Mouse (Mus musculus): ENCODE results near the gene Tnfrsf1b. TPM values are rescaled to one million over a fixed set of nuclear protein-coding genes. Genes with fewer than 3 reads are reported as not detected.

Tnfrsf1b gene
- total RNA-seq, 2 experiments from 2014 or later: 4.4 to 5.8 TPM

DNA sequence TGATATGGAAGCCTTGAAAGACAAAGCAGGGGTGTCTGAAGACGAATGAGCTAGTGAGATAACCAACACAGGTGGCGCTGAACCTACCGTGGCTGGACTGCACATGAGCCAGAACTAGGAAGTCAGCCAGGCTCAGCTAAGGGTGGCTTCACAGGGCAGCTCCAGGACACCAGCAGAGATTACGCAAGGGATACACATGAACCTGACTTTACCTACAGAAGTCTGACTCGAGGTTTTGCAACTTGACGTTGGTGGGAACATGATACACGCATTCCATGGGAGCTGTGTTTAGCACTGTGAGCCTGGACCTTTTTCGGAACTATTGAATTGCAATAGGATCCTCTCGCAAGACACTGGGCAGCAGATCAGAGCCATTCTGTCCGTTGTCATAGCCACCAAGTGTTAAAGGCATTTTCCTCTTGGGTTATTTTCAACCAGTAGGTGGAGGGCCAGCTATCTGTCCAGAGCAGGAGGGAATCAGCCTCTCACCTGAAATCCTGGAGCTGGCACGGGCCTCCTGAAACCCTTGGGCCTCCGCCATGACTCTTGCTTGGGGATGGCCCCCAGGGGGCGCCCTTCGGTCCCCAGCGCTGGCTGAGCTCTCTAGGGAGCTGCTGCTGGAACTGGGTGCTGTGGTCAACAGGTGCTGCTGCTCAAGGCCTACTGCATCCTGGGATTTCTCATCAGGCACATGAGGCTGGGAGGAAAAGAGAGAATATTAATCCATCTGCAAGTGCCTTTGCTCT lies 27.3 kb downstream of the Tnfrsf1b start:
- DNase-seq: peak; percentile 56

DNA sequence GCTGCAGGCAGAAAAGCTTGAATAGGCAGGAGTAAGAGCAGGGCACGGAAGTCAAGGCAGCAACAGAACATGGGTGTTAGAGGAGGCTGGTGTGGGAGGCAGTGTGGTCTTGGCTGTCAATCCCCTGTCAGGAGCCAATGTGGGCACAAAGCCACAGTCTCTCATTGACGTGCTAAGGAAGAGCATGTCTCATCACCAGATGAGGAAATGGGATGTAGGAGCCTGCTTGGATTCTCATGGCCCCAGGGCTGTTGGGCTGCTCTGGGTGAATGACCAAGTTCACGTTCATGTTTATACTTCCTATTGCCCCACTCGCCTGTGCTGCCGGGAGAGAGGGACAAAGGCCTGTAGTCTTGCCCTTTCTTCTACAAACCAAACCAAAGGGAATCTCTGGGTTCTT lies 28.8 kb downstream of the Tnfrsf1b start:
- DNase-seq: peak; percentile 33

DNA sequence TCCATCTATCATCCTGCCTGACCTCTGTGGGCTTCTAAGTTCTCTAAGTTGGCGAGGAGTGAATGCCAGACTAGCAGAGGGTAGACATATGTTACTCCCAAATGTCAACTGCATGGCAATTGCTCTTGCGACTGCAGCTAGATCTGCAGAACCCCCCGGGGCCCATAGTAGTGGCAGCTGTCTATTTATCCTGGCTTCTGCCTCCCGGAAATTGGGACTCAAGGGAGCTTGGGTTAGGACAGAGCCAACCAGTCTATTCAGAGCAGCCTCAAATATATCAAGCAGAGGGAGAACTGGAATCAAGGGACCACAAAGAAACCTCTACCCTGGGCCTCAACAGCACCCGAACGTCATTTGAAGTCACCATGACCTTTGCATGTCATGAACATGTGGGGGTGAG lies 29.6 kb downstream of the Tnfrsf1b start:
- no peak for DNase-seq

DNA sequence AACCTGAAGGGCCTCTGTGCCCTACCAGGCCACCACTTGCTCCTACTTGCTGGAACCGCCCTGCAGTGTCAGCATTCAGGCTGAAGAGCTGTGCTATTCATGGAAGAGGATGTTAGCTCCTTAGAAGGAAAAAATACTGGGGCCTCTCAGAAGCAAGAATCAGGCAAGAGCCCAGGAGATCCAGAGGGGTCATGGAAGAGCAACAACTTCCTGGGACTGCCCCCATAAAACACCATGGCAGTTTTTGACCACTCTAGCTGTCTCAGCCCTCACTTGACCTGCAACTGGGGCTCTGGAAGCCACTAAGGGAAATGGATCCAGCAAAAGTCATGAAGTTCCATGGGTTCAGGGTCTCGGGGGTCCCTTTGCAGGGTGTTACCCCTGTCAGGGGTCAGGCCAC lies 31.3 kb downstream of the Tnfrsf1b start:
- no peak for DNase-seq

DNA sequence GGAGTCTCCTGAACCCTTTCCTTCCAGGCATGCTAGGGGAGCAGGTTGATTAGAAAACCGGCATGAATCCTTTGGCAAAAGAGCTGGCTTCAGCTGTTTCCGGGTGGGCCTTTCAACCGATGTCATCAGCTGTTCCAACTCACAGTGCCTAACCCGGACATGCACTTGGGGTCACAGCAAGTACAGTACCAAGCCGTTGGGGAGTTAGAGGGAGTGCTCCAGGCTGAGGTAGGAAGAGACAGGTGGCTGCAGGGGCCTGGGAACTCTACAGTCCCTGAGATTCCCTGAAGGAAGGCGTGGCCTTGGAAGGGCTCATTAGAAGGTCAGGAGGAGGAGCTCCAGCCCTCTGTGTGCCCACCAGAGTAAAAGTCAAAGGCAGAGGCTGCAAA lies 31.9 kb downstream of the Tnfrsf1b start:
- no peak for DNase-seq

DNA sequence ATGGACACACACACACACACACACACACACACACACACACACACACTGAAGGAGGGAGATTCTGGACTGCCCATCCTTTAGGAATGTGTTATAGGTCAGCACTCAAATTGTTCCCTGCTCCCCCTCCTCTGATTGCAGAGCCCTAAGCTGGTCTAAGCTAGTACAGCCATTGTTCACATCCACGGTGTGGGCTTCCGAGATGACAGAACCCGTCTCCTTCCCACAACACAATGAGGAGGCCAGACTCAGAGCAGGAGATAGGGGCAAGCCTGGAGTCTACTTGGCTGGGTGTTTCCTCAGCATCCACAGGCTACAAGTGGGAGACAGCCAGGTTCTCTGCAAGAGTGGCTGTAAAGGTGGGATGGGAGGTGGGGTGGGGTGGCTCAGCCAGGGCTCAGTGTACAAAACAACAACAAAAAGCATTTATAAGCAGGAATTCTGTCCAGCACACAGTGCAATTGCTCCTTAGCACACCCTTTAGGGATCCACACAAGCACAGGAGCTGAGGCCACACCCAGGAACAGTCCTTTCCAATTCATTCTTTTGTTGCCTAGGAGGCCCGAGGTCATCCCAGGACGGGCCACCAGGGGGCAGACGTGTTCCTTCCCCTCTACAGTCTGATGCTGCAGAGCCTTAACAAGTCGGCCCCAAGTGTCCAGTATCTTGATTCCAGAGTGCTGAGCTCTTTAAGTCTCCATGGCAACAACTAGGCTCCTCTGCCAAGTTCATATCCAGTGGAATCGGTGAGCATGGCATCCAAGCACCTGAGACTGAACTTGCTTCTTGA lies 32.5 kb downstream of the Tnfrsf1b start:
- peak; percentile 98 for DNase-seq

DNA sequence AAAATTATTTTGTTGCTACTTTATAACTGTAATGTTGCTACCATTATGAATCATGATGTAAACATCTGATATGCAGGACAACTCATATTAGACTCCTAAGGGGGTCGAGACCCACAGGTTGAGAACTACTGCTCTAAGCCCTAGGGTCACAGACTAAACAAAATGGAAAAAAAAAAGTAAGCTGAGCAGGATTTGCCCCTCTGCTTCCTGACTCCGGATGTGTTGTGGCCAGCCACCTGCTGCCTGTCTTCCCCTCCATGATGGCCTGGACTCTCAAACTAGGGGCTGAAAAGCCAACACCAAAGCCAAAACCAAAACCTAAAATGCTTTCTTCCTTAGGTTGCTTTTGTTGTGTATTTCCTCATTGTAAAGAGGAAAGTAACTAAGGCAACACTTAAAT lies 35.6 kb downstream of the Tnfrsf1b start:
- DNase-seq: no peak

DNA sequence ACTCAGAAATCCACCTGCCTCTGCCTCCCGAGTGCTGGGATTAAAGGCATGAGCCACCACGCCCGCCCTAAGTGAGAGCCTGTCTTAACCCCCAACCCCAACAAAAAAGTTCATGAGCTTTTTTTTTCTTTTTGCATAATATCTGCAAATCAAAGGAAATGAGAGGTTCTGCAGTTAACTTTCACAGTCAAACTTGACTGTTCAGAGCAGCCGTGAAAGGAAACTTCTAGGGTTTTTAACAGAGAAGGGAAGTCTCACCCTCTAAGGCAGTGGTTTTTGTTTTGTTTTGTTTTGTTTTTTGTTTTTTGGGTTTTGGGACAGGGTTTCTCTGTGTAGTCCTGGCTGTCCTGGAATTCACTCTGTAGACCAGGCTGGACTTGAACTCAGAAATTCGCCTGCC lies 36.1 kb downstream of the Tnfrsf1b start:
- no peak for DNase-seq

DNA sequence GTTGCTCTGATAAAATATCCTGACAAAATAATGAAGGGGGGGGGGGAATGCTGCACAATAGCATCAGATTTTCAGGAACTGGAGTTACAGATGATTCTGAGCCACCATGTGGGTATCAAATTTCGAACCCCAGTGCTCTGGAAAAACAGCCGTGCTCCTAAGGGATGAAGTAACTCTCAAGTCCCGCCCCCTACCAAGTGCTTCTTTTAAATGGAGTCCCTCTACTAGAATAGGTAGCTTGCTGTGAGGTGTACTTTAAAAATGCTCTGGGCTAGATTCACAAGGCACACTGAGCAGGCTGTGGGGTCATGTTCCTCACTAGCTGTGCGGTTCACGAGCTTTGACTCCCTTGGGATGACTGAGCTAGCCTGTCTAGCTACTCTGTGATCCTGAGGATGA lies 37.0 kb downstream of the Tnfrsf1b start:
- no peak for DNase-seq

DNA sequence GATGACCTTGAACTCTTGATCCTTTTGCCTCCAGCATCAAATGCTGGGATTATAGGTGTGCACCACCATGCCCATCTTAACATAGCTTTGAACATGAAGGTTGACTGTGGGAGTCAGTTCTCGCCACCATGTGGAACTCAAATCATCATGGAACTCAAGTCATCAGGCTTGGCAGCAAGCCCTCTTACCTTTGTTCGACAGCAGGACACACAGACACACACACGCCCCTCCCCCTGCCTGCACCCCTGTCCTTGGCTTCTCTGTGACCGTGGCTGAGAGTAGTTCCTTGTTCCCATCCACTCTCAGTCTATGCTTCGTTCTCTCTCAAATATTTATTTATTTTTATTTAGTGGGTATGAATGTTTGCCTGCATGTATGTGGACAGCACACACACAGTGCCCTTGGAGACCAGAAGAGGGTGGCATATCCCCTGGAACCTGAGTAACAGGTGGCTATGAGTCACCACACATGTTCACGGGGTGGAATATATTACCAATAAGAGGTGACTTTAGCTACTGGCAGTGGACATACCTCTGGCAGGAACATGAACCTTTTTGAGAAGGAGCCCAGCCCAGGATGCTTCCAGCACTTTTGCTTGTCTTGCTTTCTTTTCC lies 37.5 kb downstream of the Tnfrsf1b start:
- DNase-seq: no peak

DNA sequence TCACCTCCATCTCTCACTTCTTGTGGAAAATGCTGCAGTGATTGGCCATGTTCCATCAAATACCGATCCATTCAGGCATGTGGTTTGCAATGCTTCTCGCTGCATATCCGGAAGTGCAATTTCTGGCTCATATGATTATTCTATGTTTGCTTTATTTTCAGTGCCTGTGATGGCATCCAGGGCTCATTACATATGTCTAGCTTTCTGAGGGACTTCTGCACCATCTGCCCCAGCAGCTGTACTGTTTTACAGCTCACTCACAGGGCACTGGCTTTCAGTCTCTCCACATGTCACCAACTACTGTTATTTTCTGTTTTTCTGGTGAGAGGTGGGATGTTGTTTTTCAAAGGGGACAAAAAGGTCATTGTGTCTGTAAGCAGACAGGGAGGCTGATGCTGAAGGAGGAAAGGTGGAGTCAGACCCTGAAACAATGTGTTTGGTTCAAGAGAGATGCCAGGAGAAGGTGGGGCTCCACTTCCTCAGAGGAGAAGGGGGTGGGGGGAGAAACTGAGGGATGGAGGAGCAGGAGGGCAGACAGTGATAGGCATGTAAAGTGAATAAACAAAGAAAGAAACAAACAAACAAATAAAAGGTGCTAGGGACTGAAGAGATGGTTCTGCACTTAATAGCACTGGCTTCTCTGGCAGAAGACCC lies 38.8 kb downstream of the Tnfrsf1b start:
- DNase-seq: no peak

DNA sequence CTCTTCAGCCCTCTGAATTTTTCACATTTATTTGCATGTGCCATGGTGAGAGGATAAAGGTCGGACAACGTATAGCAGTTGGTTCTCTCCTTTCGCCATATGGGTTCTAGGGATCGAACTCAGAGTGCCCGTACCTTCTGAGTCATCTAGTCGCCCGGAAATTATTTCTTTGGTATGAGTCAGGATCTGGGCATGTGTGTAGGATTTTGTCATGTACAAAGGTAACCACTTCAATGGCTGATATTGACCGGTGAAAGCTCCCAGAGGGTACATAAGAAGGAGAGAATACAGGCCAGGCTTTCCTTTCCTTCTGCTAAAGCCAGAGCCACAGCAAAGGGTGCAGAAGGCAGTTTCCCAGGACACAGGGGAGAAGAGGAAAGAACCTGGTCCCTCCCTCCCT lies 41.9 kb downstream of the Tnfrsf1b start:
- DNase-seq: no peak

DNA sequence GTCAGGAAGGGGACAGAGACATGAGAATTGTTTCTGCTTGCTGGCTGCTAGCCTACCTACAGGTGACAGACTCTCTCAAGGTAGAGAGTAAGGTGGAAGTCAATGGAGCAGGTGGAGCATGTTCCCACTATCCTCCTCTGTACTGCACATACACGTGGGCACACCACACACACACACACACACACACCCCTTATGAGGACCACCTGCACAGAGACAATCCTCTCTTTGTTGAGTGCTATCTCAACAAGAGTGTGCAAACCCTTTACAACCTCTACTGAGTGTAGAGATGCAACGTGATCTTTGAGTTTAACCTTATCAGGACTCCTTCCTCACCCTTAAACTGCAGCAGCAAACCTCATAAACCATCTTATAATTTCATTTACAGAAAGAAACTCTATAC lies 43.4 kb downstream of the Tnfrsf1b start:
- DNase-seq: no peak

DNA sequence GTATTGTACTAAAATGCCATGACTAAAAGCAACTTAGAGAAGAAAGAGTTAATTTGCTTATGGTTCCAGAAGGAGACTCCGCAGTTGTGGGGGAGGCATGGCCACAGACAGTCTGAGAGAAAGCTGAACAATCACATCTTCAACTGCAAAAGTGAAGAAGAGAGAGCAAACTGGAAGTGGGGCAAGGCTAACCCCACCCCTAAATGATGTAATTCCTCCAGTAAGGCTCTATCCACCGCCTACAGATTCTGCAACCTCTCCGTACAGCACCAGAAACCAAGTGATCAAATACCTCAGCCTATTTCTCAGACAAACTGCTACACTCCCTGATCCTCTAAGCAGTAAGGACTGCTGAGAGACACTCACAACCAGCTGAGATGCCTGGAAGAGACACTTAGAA lies 45.2 kb downstream of the Tnfrsf1b start:
- no peak for DNase-seq

DNA sequence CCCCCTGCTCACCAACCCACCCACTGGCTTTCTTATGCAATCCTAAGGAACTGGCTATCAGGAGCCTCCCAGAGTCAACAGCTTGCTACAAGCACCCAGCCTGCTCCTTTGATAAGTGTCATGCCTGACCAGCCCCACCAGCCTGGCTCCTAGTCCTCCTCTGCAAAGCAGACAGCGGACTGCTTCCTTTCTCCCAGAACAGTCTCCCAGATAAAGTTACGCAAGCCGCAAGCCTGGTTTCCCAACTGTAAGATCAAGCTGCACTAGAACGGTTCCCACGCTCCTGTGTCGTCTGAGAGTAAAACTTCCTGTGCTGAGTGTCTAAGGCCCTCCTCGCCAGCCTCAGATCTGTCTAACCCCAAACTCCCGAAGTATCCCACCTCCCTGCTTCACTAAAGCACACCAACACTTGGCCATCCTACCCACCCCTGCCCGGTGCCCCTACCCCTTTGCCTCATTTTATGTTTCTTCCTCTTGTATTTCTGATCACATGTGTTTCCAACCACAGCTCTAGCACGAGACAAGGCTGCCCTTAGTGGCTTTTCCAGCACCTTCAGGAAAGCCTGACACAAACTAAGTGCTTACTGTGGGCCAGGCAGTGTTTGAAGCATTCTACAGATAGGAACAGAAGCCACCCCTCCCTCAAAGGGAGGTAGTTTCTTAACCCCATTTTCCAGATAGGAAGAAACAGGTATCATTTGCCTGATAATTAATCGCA lies 46.5 kb downstream of the Tnfrsf1b start:
- no peak for DNase-seq

DNA sequence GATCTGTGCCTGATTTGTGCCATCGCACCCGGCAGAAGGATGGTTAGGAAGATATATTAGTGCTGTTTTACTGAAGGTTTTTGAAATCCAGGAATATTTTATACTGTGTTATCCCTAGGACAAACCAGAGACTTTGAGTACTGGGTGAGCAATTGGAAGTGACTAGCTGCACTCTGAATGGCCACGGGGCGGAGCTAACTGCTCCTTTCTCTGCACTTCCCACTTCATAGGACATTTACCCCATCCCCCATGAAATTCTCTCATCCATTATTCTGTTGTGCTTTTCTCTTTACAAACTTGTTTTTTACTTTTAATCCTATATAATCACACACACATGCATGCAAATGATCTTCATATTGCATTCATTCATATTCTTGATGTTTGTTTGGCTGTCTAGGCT lies 50.1 kb downstream of the Tnfrsf1b start:
- no peak for DNase-seq

DNA sequence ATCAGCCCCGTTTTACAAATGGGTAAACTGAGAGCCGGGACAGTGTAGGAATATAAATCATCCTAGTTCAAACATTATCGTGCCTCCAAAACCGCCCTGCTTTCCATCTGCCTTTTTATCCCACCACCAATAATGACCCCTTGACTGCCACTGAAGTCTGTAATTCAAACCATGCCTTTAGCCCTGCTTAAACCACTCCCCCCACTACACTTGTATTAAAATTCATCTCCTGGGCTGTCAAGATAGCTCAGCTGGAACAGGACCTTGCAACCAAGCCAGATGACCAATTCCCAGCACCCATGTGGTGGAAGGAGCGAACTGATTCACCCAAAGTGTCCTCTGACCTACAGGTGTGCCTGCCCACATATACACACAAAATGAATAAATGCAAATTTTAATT lies 51.5 kb downstream of the Tnfrsf1b start:
- DNase-seq: no peak

DNA sequence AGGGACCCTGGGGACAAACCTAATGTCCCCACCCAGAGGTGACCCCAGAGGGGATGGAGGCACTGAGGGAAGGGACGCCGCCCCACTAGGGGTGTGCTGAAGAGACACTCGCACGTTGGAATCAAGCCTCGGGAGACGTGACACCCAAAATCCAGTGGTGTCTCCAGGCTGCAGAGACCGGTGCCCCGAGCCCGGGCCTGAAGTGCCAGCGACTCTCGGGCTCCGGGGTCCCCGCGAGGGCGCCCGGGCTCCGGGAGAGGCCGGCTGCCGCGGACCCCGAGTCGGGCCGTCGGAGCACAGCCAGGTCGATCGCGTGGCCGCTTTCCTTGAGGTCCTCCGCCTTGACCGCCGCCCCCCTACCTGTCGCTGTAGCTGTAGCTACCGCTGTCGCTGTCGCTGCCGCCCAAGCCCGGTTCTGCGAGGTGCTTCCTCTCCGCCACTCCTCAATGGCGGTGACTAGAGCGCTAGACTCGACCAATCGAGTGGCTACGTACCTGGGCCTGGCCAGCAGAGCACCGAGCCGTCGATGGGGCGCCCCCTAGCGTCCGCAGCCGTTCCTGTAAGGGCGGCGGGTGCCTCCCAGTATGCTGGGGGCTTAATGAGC lies 52.0 kb downstream of the Tnfrsf1b start, which contains the start of gene Vps13d:
TSS of gene Vps13d (minus strand) at position 447 of the 604 bp plus-strand sequence.
- peak; percentile 97 for DNase-seq

DNA sequence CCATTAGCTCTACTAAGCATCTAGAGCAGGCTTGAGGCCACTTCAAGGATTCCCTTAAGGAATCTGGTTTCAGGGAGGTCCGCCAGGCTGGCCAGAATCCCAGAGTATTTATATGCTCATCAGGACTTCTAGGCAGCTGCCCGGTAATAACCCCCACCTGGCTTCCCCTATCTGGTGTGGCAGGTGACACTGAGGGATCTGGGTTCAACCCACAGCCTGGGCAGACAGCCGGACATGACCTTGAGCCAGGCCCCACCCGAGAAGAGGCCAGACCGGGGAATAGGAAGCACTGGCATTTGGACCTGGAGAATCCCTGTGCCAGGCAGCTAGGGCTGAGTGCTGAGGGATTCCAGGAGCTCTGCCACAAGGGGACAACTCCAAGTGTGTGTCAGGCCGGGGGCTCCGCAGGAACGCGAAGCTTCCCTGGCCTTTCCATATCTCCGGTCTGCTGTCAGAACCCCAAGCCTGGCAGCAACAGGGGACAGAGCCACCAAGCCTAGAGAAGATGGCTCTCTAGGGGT lies 52.6 kb downstream of the Tnfrsf1b start:
- peak; percentile 75 for DNase-seq

DNA sequence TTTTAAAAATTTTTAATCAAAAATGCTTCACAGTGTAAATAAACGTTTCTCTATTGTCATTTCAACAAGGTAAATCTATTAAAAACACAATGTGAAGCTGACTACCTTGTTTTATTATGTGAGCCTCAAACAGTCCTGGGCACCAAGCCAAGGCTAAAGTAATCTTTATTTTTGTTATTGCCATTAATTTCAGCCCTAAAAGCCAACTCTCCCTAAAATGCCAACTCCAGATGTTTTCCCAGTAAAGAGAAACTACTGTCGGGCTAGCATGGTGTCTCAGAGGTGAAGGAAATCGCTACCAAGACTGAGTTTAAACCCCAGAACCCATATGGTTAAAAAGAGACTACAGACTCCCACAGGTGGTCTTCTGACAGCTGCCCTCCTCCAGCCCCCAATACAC lies 53.3 kb downstream of the Tnfrsf1b start:
- DNase-seq: no peak

DNA sequence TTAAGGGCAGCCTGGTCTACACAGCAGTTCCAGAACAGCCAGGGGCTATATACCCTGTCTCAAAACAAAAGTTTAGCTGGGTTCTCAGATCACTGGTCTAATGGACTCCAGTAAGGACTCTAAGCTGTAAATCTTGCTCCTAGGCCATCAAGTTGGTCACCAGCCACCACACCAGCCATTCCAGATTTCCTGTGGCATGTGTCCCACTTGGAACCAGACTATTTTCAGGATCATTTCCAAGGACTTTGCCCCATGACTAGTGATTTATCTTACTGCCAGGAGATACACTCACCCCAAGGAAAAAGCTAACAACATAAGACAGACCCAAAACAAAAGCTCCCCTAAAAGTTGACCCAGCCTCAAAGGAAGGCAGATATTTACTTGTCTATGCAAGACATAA lies 54.0 kb downstream of the Tnfrsf1b start:
- peak; percentile 40 for DNase-seq
